Mouse (Mus musculus): ENCODE measurements around the gene Atp8a2.

DNA sequence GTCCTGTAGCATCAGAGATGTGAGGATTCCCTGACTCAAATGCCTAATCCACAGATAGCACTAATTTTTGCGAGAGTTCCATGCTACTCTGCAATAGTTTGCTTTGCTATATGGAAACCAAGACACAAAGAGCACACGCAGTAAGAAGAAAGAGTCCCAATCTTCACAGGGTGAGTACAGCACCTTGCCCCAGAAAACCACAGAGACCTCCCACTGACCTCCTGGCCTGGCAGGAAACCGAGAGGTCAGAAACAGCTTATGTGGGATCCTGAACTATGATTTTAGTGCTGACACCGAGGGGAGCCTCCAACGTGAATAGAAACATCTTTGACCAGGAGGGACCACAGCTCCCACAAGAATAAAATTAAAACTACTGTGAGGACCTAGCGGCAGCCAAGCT is 59.2 kb downstream of the Atp8a2 start:
- no peak for TF ChIP-seq CHD2 (IDR thresholded peaks at IDR 0.05; ENCODE audit: low read depth, low read length)
- no peak for TF ChIP-seq ZNF384 (IDR thresholded peaks at IDR 0.05; ENCODE audit: low read depth, low read length)
- no peak for TF ChIP-seq ZC3H11A (IDR thresholded peaks at IDR 0.05; ENCODE audit: borderline replicate concordance, low read depth, low read length)
